Mouse (Mus musculus) right cerebral cortex, postnatal 36 days (tissue): Measurements from ENCODE around the gene Sass6.
"Not testable (repeated sequence)": the region's sequence is repeated elsewhere in the genome, so short reads cannot be mapped to it uniquely, and the experiment has no call there.

Experiments
- DNase-seq, 2 experiments: peaks; one replicate each; pipeline ENCODE4 v3.0.0; 2022; ENCODE audit warnings: low spot score in 2 of 2, mixed read lengths in 1 of 2

Gene Sass6

GRCm38 (mm10) chr3:116661870-116662414 is 67.2 kb downstream of the Sass6 start:
- peak in 1 of 2 experiments; percentile 19 for DNase-seq

- peak; percentile 96 for DNase-seq
These were observed 67.7 kb downstream of the Sass6 start, which contains the start of gene Mfsd14a for GRCm38 (mm10) chr3:116662463-116662863. TSS of gene Mfsd14a (minus strand) at chr3:116662677.

DNA sequence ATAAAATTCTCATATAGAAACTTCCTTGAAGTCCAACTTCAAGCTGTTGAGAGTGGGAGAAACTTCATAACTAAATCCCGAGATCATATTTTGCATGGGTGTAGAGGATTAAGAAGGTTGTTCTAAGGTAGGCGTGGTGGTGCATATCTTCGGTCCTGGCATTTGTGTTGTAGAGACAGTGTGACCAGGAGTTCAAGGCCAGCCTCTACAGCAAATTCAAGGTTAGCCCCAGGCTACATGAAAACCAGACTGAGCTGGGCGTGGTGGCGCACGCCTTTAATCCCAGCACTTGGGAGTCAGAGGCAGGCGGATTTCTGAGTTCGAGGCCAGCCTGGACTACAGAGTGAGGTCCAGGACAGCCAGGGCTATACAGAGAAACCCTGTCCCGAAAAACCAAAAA is 69.5 kb downstream of the Sass6 start:
- not testable (repeated sequence) for DNase-seq
